Comparison of ENCODE assay signal across 9 mouse cellular contexts in genomic region chr4:152092751-152093293, GRCm38 (mm10). TPM values are rescaled to one million over a fixed set of nuclear protein-coding genes. Genes with fewer than 3 reads are reported as not detected.
A peak's percentile ranks its signal among the peaks of the same experiment; 100 is the strongest.
DNase-seq lines count a peak whose midpoint lies in the region; ATAC-seq and TF ChIP-seq lines count a peak whose summit lies in the region.
"Had no signal": no experiment of that assay in that cellular context is flagged by ENCODE, and none has a peak within 500 bp of the region (broad histone marks: within the 10 kb centered on the region; RNA-seq: fewer than 3 reads in every experiment).

No protein-coding gene starts in this region.

- peaks cover 21% of the 10 kb centered on the region for H3K4me1 ChIP-seq in heart, embryonic 16.5 days (ENCODE audit: control insufficient read depth, insufficient read depth, low read length)
- peaks cover 43 to 46% of the 10 kb centered on the region in 2 experiments for H3K4me1 ChIP-seq in liver, embryonic 14.5 days (replicated peaks; ENCODE audit: control insufficient read depth in 2 of 2, insufficient read depth in 2 of 2, low read length in 1 of 2)

- intact Hi-C loops in heart, postnatal 14 days (cut with DNase I): no loop called here

- no peak for TF ChIP-seq EP300 in liver, embryonic 14.5 days (IDR thresholded peaks at IDR 0.05; ENCODE audit: low read depth)

- DNase-seq in heart, postnatal 14 days: no peak
- peak; percentile 22 for DNase-seq in CD4-positive helper T cell, adult 2 months (ENCODE audit: low read depth, low spot score)
- peak; percentile 82 for DNase-seq in c-Kit-positive CD71-positive TER-119-negative erythroid progenitor cells, embryonic 14.5 days (ENCODE audit: low read depth)
- peak; percentile 75 to 80 (median 78) for DNase-seq in liver, embryonic 14.5 days (ENCODE audit: low read depth in 3 of 3, low spot score in 3 of 3)
- no peak for DNase-seq in thymus, postnatal 4 days
- no peak for DNase-seq in gastrocnemius, postnatal 25 days
- no peak for DNase-seq in right cerebral cortex, adult 18-20 months

- WGBS in heart, embryonic 16.5 days: 52% methylated on average over 8 of the region's 8 CpGs
- WGBS in liver, embryonic 14.5 days (ENCODE audit: insufficient replicate concordance): 12% methylated on average over 8 of the region's 8 CpGs

- no peak overlapping the region for H3K4me2 ChIP-seq in heart, embryonic 16.5 days (ENCODE audit: low read depth, low read length)
- H3K4me2 ChIP-seq in liver, embryonic 14.5 days (ENCODE audit: low read depth): peak overlapping the region; percentile 82

- no peak overlapping the region for H3K4me3 ChIP-seq in heart, embryonic 16.5 days (ENCODE audit: low read length)
- H3K4me3 ChIP-seq in liver, embryonic 14.5 days (ENCODE audit: insufficient read depth in 1 of 2, low read depth in 2 of 2, low read length in 2 of 2): peak overlapping the region; percentile 44 to 56

- H3K27ac ChIP-seq in heart, embryonic 16.5 days (ENCODE audit: low read length): no peak overlapping the region
- H3K27ac ChIP-seq in liver, embryonic 14.5 days: peak overlapping the region; percentile 92

- no peak for TF ChIP-seq CTCF in liver, embryonic 14.5 days (IDR thresholded peaks at IDR 0.05; ENCODE audit: low read depth)

- H3K27me3 ChIP-seq in heart, embryonic 16.5 days (ENCODE audit: control insufficient read depth, insufficient read depth, low read length): no peaks in the 10 kb centered on the region
- H3K27me3 ChIP-seq in liver, embryonic 14.5 days (ENCODE audit: control insufficient read depth, insufficient read depth, low read length): no peaks in the 10 kb centered on the region

- peak overlapping the region; percentile 42; the same call in 1 of the 2 replicates for H3K9ac ChIP-seq in heart, embryonic 16.5 days (ENCODE audit: low read length)
- H3K9ac ChIP-seq in liver, embryonic 14.5 days (replicated peaks): peak overlapping the region; percentile 75

- no peaks in the 10 kb centered on the region for H3K36me3 ChIP-seq in heart, embryonic 16.5 days (ENCODE audit: control insufficient read depth, insufficient read depth)
- H3K36me3 ChIP-seq in liver, embryonic 14.5 days (replicated peaks; ENCODE audit: control insufficient read depth, insufficient read depth, low read depth): no peaks in the 10 kb centered on the region

- ATAC-seq in heart, embryonic 16.5 days (replicated peaks; ENCODE audit: extremely low read depth, insufficient read depth, low FRiP score): no peak
- peak; percentile 96 for ATAC-seq in liver, embryonic 14.5 days (ENCODE audit: insufficient read depth)

- no peaks in the 10 kb centered on the region for H3K9me3 ChIP-seq in heart, embryonic 16.5 days (replicated peaks; ENCODE audit: control insufficient read depth, low read length)
- H3K9me3 ChIP-seq in liver, embryonic 14.5 days (ENCODE audit: control insufficient read depth, low read length): no peaks in the 10 kb centered on the region

RNA-seq across cellular contexts. Expression of gene Plekhg5, which starts 20.5 kb away (rescaled TPM):
- 11.9 and 13.4 TPM in 2 replicates for polyA plus RNA-seq in heart, embryonic 16.5 days (2015; fragmentation: Nextera tagmentation; extraction: Ambion mirVana)
- 10 to 100 TPM; 27.0 to 28.9 TPM for total RNA-seq in heart, postnatal 14 days (2021)
- polyA plus RNA-seq in liver, embryonic 14.5 days (2012; rRNA removed): 4.5 and 4.7 TPM in 2 replicates
- 2.6 and 4.8 TPM in 2 replicates for polyA plus RNA-seq in liver, embryonic 14.5 days (2014; fragmentation: Nextera tagmentation; extraction: Ambion mirVana)
- total RNA-seq in gastrocnemius, postnatal 25 days (2021): 1 to 10 TPM; 5.0 to 6.5 TPM

RNA-seq across cellular contexts. Expression of gene Tnfrsf25, which starts 22.9 kb away (rescaled TPM):
- polyA plus RNA-seq in heart, embryonic 16.5 days (2015; fragmentation: Nextera tagmentation; extraction: Ambion mirVana): 0.77 and 1.4 TPM in 2 replicates
- 1 to 10 TPM; 4.0 to 6.7 TPM for total RNA-seq in heart, postnatal 14 days (2021)
- polyA plus RNA-seq in liver, embryonic 14.5 days (2012; rRNA removed): 0.68 and 0.93 TPM in 2 replicates
- polyA plus RNA-seq in liver, embryonic 14.5 days (2014; fragmentation: Nextera tagmentation; extraction: Ambion mirVana): 0.15 and 0.16 TPM in 2 replicates
- 1 to 10 TPM; 1.2 TPM for total RNA-seq in gastrocnemius, postnatal 25 days (2021)

RNA-seq across cellular contexts. Expression of gene Nol9, which starts 53.7 kb away (rescaled TPM):
- polyA plus RNA-seq in heart, embryonic 16.5 days (2015; fragmentation: Nextera tagmentation; extraction: Ambion mirVana): 17.1 and 17.8 TPM in 2 replicates
- 10 to 100 TPM; 10.5 to 10.9 TPM for total RNA-seq in heart, postnatal 14 days (2021)
- polyA plus RNA-seq in liver, embryonic 14.5 days (2012; rRNA removed): 9.8 and 11.1 TPM in 2 replicates
- 11.5 and 16.3 TPM in 2 replicates for polyA plus RNA-seq in liver, embryonic 14.5 days (2014; fragmentation: Nextera tagmentation; extraction: Ambion mirVana)
- total RNA-seq in gastrocnemius, postnatal 25 days (2021): 1 to 10 TPM; 9.6 TPM

RNA-seq across cellular contexts. Expression of gene Tas1r1, which starts 54.5 kb away (rescaled TPM):
- 0.29 and 0.39 TPM in 2 replicates for polyA plus RNA-seq in heart, embryonic 16.5 days (2015; fragmentation: Nextera tagmentation; extraction: Ambion mirVana)
- under 1 TPM in 1 of 2 experiments, not detected in 1; 0.07 TPM for total RNA-seq in heart, postnatal 14 days (2021)
- 0.03 and 0.06 TPM in 2 replicates for polyA plus RNA-seq in liver, embryonic 14.5 days (2012; rRNA removed)
- not detected in 2 replicates for polyA plus RNA-seq in liver, embryonic 14.5 days (2014; fragmentation: Nextera tagmentation; extraction: Ambion mirVana)
- total RNA-seq in gastrocnemius, postnatal 25 days (2021): under 1 TPM; 0.84 to 0.86 TPM
- total RNA-seq: neutrophil, adult 5-6 weeks had no signal

RNA-seq across cellular contexts. Expression of gene Espn, which starts 59.3 kb away (rescaled TPM):
- polyA plus RNA-seq in heart, embryonic 16.5 days (2015; fragmentation: Nextera tagmentation; extraction: Ambion mirVana): 1.3 and 1.5 TPM in 2 replicates
- 1 to 10 TPM; 1.4 to 2.0 TPM for total RNA-seq in heart, postnatal 14 days (2021)
- 1.2 and 1.5 TPM in 2 replicates for polyA plus RNA-seq in liver, embryonic 14.5 days (2012; rRNA removed)
- polyA plus RNA-seq in liver, embryonic 14.5 days (2014; fragmentation: Nextera tagmentation; extraction: Ambion mirVana): 1.2 and 1.9 TPM in 2 replicates
- total RNA-seq in gastrocnemius, postnatal 25 days (2021): under 1 TPM; 0.23 to 0.38 TPM

Comparison
In these comparisons a context has a peak if more than half of its experiments do, and no peak if none do; other contexts are left out.
1. DNase-seq: peak in CD4-positive helper T cell, adult 2 months (single experiment), c-Kit-positive CD71-positive TER-119-negative erythroid progenitor cells, embryonic 14.5 days (single experiment) and liver, embryonic 14.5 days (3 of 3); none in heart, postnatal 14 days (0 of 2), thymus, postnatal 4 days (single experiment), gastrocnemius, postnatal 25 days (single experiment) and right cerebral cortex, adult 18-20 months (single experiment).